In the genomic region with DNA sequence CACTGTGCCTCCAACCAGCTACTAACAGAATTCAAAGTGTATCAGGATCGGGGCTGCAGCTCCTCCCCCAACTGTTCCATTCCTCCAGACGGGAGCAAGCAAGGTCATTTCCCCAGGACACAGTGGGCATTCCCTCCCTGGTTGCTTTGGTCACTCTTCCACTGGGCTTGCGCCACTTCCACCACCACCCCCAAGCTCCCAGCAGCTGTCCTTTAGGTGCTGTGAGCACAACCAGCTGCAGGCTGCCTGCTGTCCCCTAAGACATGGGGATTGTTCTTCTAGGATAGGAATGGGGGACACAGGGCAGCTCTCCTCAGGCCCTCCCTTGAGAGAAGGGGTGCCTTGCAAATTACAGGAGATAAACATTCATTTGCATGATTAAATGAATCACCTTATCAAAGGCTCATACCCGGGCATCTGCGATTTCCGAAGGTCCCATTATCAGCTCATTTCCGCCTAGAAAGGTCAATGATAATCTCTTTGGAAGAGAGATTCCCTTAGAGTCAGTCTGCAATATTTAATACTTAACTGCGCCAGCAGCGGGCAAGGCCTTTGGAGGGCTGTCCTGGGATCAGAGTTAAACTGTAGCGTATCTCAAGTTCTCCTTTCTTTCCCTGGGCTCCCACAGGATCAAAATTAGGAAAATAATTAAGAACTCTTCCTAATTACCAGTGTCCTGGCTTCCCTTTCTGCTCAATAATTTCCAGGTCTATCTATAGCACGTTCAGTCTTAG, we compare ENCODE assay signal across 20 mouse cellular contexts. TPM values are rescaled to one million over a fixed set of nuclear protein-coding genes. Genes with fewer than 3 reads are reported as not detected.
A peak's percentile ranks its signal among the peaks of the same experiment; 100 is the strongest.
DNase-seq lines count a peak whose midpoint lies in the region; ATAC-seq and TF ChIP-seq lines count a peak whose summit lies in the region.
"Had no signal": no experiment of that assay in that cellular context is flagged by ENCODE, and none has a peak within 500 bp of the region (broad histone marks: within the 10 kb centered on the region; RNA-seq: fewer than 3 reads in every experiment).

No protein-coding gene starts in this region.

- intact Hi-C loops in heart, adult 2 months (cut with DNase I) = no loop called here
- intact Hi-C loops in heart, postnatal 25 days (cut with DNase I) = no loop called here

- H3K9ac ChIP-seq in heart, adult 2 months (ENCODE audit: low read depth, low read length) = no peak overlapping the region
- H3K9ac ChIP-seq in lung, embryonic 15.5 days = no peak overlapping the region
- H3K9ac ChIP-seq: forebrain, embryonic 15.5 days; limb, embryonic 12.5 days; neural tube, embryonic 15.5 days; stomach, embryonic 15.5 days had no signal

- H3K36me3 ChIP-seq in heart, adult 2 months (ENCODE audit: control insufficient read depth, insufficient read depth, low read length) = no peaks in the 10 kb centered on the region
- no peaks in the 10 kb centered on the region for H3K36me3 ChIP-seq in lung, embryonic 15.5 days
- H3K36me3 ChIP-seq: forebrain, embryonic 15.5 days; hindbrain, embryonic 10.5 days; limb, embryonic 12.5 days; neural tube, embryonic 15.5 days; stomach, embryonic 15.5 days had no signal

- no peaks in the 10 kb centered on the region for H3K9me3 ChIP-seq in lung, embryonic 15.5 days
- H3K9me3 ChIP-seq: forebrain, embryonic 15.5 days; hindbrain, embryonic 10.5 days; limb, embryonic 12.5 days; neural tube, embryonic 15.5 days; stomach, embryonic 15.5 days had no signal

- peak; percentile 27; the same call in 1 of the 2 replicates for ATAC-seq in lung, embryonic 15.5 days (ENCODE audit: borderline replicate concordance, extremely low read depth, low FRiP score, low TSS enrichment)
- ATAC-seq: forebrain, embryonic 15.5 days had no signal

- H3K79me2 ChIP-seq in heart, adult 2 months (replicated peaks; ENCODE audit: control insufficient read depth, insufficient read depth, low read length) = no peaks in the 10 kb centered on the region

- H3K4me3 ChIP-seq in heart, adult 2 months = no peak overlapping the region
- H3K4me3 ChIP-seq in lung, embryonic 15.5 days = no peak overlapping the region
- H3K4me3 ChIP-seq: forebrain, embryonic 15.5 days; hindbrain, embryonic 10.5 days; limb, embryonic 12.5 days; neural tube, embryonic 15.5 days; stomach, embryonic 15.5 days had no signal

- no peaks in the 10 kb centered on the region for H3K27me3 ChIP-seq in heart, adult 2 months (ENCODE audit: control insufficient read depth, insufficient read depth, low read length)
- H3K27me3 ChIP-seq in lung, embryonic 15.5 days = no peaks in the 10 kb centered on the region
- H3K27me3 ChIP-seq: forebrain, embryonic 15.5 days; neural tube, embryonic 15.5 days; stomach, embryonic 15.5 days had no signal

- no peaks in the 10 kb centered on the region; the same call in 1 of the 2 replicates for H3K4me1 ChIP-seq in heart, adult 2 months (ENCODE audit: control insufficient read depth, insufficient read depth, low read length)
- 0 out of 2 replicates have a peak, but pooled peaks cover 4% of the 10 kb centered on the region for H3K4me1 ChIP-seq in lung, embryonic 15.5 days
- H3K4me1 ChIP-seq: forebrain, embryonic 15.5 days had no signal

- peak; percentile 61; the same call in 1 of the 2 replicates for TF ChIP-seq POLR2A in heart, adult 2 months (IDR thresholded peaks at IDR 0.05; ENCODE audit: insufficient read depth, low read depth, low read length)

- no peak overlapping the region for H3K4me2 ChIP-seq in lung, embryonic 15.5 days
- H3K4me2 ChIP-seq: forebrain, embryonic 15.5 days; limb, embryonic 12.5 days; neural tube, embryonic 15.5 days; stomach, embryonic 15.5 days had no signal

- peak overlapping the region; percentile 40; the same call in 1 of the 2 replicates for H3K27ac ChIP-seq in heart, adult 2 months
- no peak overlapping the region for H3K27ac ChIP-seq in lung, embryonic 15.5 days
- H3K27ac ChIP-seq: forebrain, embryonic 15.5 days; hindbrain, embryonic 10.5 days; limb, embryonic 12.5 days; neural tube, embryonic 15.5 days had no signal

- peak; percentile 68; the same call in 1 of the 2 replicates for TF ChIP-seq EP300 in heart, adult 2 months (IDR thresholded peaks at IDR 0.05; ENCODE audit: insufficient read depth, low read depth, low read length)

- peak in 1 of 2 experiments; percentile 34 for DNase-seq in heart, adult 2 months
- no peak for DNase-seq in heart, postnatal 25 days (ENCODE audit: low spot score)
- no peak for DNase-seq in lung, adult 18-20 months
- peak; percentile 33 for DNase-seq in adrenal gland, postnatal 25 days
- peak; percentile 25 to 65 for DNase-seq in kidney, postnatal 25 days
- DNase-seq in cerebellum, postnatal 25 days = no peak
- no peak for DNase-seq in embryo, embryonic 11 days
- DNase-seq: gastrocnemius, postnatal 10 days; layer of hippocampus, postnatal 36 days; right cerebral cortex, postnatal 25 days; thymus, postnatal 4 days had no signal

- TF ChIP-seq CTCF in heart, adult 2 months (IDR thresholded peaks at IDR 0.05) = no peak

- 32% methylated on average over 11 of the region's 11 CpGs for WGBS in heart, adult 2 months
- 45% methylated on average over 11 of the region's 11 CpGs for WGBS in lung, embryonic 15.5 days

RNA-seq across cellular contexts. Expression of gene Tmem154, which starts 26.1 kb away (rescaled TPM):
- total RNA-seq in heart, adult 2 months (2021) = 1 to 10 TPM; 1.6 to 2.1 TPM
- polyA plus RNA-seq in heart, adult 2 months (2012; rRNA removed) = 2.1 TPM in 2 replicates
- total RNA-seq in heart, postnatal 25 days (2021) = 1 to 10 TPM; 1.5 TPM
- polyA plus RNA-seq in lung, embryonic 15.5 days (2015; fragmentation: Nextera tagmentation; extraction: Ambion mirVana) = 2.3 and 2.5 TPM in 2 replicates
- 4.5 and 13.2 TPM in 2 replicates for total RNA-seq in adrenal gland, postnatal 25 days (2021)

RNA-seq across cellular contexts. Expression of gene Tigd4, which starts 46.6 kb away (rescaled TPM):
- under 1 TPM in 1 of 2 experiments, not detected in 1; 0.08 TPM for total RNA-seq in heart, adult 2 months (2021)
- polyA plus RNA-seq in heart, adult 2 months (2012; rRNA removed) = not detected in 2 replicates
- total RNA-seq in heart, postnatal 25 days (2021) = under 1 TPM in 1 of 2 experiments, not detected in 1; 0.08 TPM
- polyA plus RNA-seq in lung, embryonic 15.5 days (2015; fragmentation: Nextera tagmentation; extraction: Ambion mirVana) = 0.10 and 0.15 TPM in 2 replicates
- 0.18 TPM in 1 of 2 replicates, not detected in the other for total RNA-seq in adrenal gland, postnatal 25 days (2021)
- total RNA-seq: layer of hippocampus, postnatal 36 days; megakaryocyte, adult 5-6 weeks; monocyte, adult 5-6 weeks had no signal
- polyA plus RNA-seq: hindbrain, embryonic 10.5 days; intestine, embryonic 14.5 days had no signal

RNA-seq across cellular contexts. Expression of gene Arfip1, which starts 57.5 kb away (rescaled TPM):
- total RNA-seq in heart, adult 2 months (2021) = 10 to 100 TPM; 14.8 TPM
- polyA plus RNA-seq in heart, adult 2 months (2012; rRNA removed) = 5.6 and 9.8 TPM in 2 replicates
- 10 to 100 TPM; 16.8 to 17.5 TPM for total RNA-seq in heart, postnatal 25 days (2021)
- 55.1 and 60.8 TPM in 2 replicates for polyA plus RNA-seq in lung, embryonic 15.5 days (2015; fragmentation: Nextera tagmentation; extraction: Ambion mirVana)
- total RNA-seq in adrenal gland, postnatal 25 days (2021) = 48.2 and 58.0 TPM in 2 replicates

Comparison
In these comparisons a context has a peak if more than half of its experiments do, and no peak if none do; other contexts are left out.
1. DNase-seq: peak in adrenal gland, postnatal 25 days (single experiment) and kidney, postnatal 25 days (2 of 2); none in heart, postnatal 25 days (single experiment), lung, adult 18-20 months (0 of 2), cerebellum, postnatal 25 days (0 of 2) and embryo, embryonic 11 days (single experiment).